Mouse (Mus musculus): ENCODE measurements around the gene Pfdn6. TPM values are rescaled to one million over a fixed set of nuclear protein-coding genes. Genes with fewer than 3 reads are reported as not detected.

Pfdn6 gene
- polyA plus RNA-seq, 1 experiment from 2014 or later, result 171 TPM

GRCm38 (mm10) chr17:33916847-33917655 lies 23.1 kb downstream of the Pfdn6 start:
- WGBS, result 74% methylated on average over 31 of the region's 31 CpGs
- Histone ChIP-seq H3K27me3 (no peaks in the 10 kb centered on the region), H3K9me3 (replicated peaks) (no peaks in the 10 kb centered on the region), H3K9ac (no peak overlapping the region), H3K4me1 (peaks cover 68% of the 10 kb centered on the region), H3K36me3 (peaks cover 39% of the 10 kb centered on the region), H3K4me2 (peak overlapping the region; percentile 62), H3K4me3 (replicated peaks) (peak overlapping the region; percentile 64), H3K27ac (peak overlapping the region; percentile 92; the same call in 1 of the 2 replicates)
- no peak for ATAC-seq (replicated peaks; ENCODE audit: low FRiP score)

GRCm38 (mm10) chr17:33916294-33916693 lies 23.8 kb downstream of the Pfdn6 start:
- H3K27me3 ChIP-seq, result no peaks in the 10 kb centered on the region
- peak; percentile 16 for ATAC-seq (replicated peaks; ENCODE audit: low FRiP score)
- peak overlapping the region; percentile 57 for H3K9ac ChIP-seq
- H3K4me1 ChIP-seq, result peaks cover 71% of the 10 kb centered on the region
- peak overlapping the region; percentile 92 for H3K27ac ChIP-seq
- WGBS, result 1% methylated on average over 20 of the region's 20 CpGs
- peak overlapping the region; percentile 62 for H3K4me2 ChIP-seq
- no peaks in the 10 kb centered on the region for H3K9me3 ChIP-seq (replicated peaks)
- peaks cover 47% of the 10 kb centered on the region for H3K36me3 ChIP-seq
- peak overlapping the region; percentile 64 for H3K4me3 ChIP-seq (replicated peaks)

GRCm38 (mm10) chr17:33915671-33916250 lies 24.4 kb downstream of the Pfdn6 start, which contains the start of the genes Tapbp and Zbtb22:
Tapbp (plus strand) TSS chr17:33915899.
Zbtb22 (plus strand) TSS chr17:33915904.
- ATAC-seq (replicated peaks; ENCODE audit: low FRiP score), result peak; percentile 92
- Histone ChIP-seq H3K27ac (peak within 1 kb of the TSS; percentile 92), H3K4me1 (peaks cover 72% of the 10 kb centered on the region), H3K27me3 (no peaks in the 10 kb centered on the region), H3K4me2 (peak within 1 kb of the TSS; percentile 62), H3K9me3 (replicated peaks) (no peaks in the 10 kb centered on the region), H3K36me3 (peaks cover 52% of the 10 kb centered on the region), H3K9ac (peak within 1 kb of the TSS; percentile 57), H3K4me3 (replicated peaks) (peak within 1 kb of the TSS; percentile 64)
- under 1% methylated on average over 34 of the region's 34 CpGs for WGBS

- no peaks in the 10 kb centered on the region for H3K9me3 ChIP-seq (replicated peaks)
- H3K4me3 ChIP-seq (replicated peaks), result peak overlapping the region; percentile 64; the same call in 1 of the 2 replicates
- no peak overlapping the region for H3K9ac ChIP-seq
- no peaks in the 10 kb centered on the region for H3K27me3 ChIP-seq
- ATAC-seq (replicated peaks; ENCODE audit: low FRiP score), result no peak
- H3K4me2 ChIP-seq, result peak overlapping the region; percentile 62
- peak overlapping the region; percentile 10; the same call in 1 of the 2 replicates for H3K27ac ChIP-seq
- WGBS, result 79% methylated on average over 13 of the region's 13 CpGs
- H3K36me3 ChIP-seq, result peaks cover 54% of the 10 kb centered on the region
- peaks cover 72% of the 10 kb centered on the region for H3K4me1 ChIP-seq
Observed at GRCm38 (mm10) chr17:33914969-33915391, 25.2 kb downstream of the Pfdn6 start.

- Histone ChIP-seq H3K4me2 (no peak overlapping the region), H3K9ac (no peak overlapping the region), H3K9me3 (replicated peaks) (no peaks in the 10 kb centered on the region), H3K27me3 (no peaks in the 10 kb centered on the region), H3K4me3 (replicated peaks) (no peak overlapping the region), H3K36me3 (peaks cover 54% of the 10 kb centered on the region), H3K4me1 (peaks cover 63% of the 10 kb centered on the region), H3K27ac (no peak overlapping the region)
- WGBS, result 93% methylated on average over 8 of the region's 8 CpGs
- ATAC-seq (replicated peaks; ENCODE audit: low FRiP score), result no peak
Observed at GRCm38 (mm10) chr17:33913905-33914304, 26.2 kb downstream of the Pfdn6 start.

- H3K36me3 ChIP-seq, result peaks cover 51% of the 10 kb centered on the region
- ATAC-seq (replicated peaks; ENCODE audit: low FRiP score), result no peak
Observed at GRCm38 (mm10) chr17:33913264-33913663, 26.9 kb downstream of the Pfdn6 start.

GRCm38 (mm10) chr17:33911813-33912414 lies 28.2 kb downstream of the Pfdn6 start:
- Histone ChIP-seq H3K4me2 (peak overlapping the region; percentile 98), H3K27me3 (no peaks in the 10 kb centered on the region), H3K4me3 (replicated peaks) (peak overlapping the region; percentile 14), H3K9ac (peak overlapping the region; percentile 5; the same call in 1 of the 2 replicates), H3K9me3 (replicated peaks) (no peaks in the 10 kb centered on the region), H3K27ac (peak overlapping the region; percentile 51), H3K36me3 (peaks cover 45% of the 10 kb centered on the region), H3K4me1 (peaks cover 55% of the 10 kb centered on the region)
- ATAC-seq (replicated peaks; ENCODE audit: low FRiP score), result no peak
- 49% methylated on average over 28 of the region's 28 CpGs for WGBS

More at GRCm38 (mm10) chr17:33913264-33913663, 26.9 kb downstream of the Pfdn6 start:
- no peak overlapping the region for H3K4me2 ChIP-seq
- peaks cover 60% of the 10 kb centered on the region for H3K4me1 ChIP-seq
- H3K9me3 ChIP-seq (replicated peaks), result no peaks in the 10 kb centered on the region
- H3K27me3 ChIP-seq, result no peaks in the 10 kb centered on the region
- WGBS, result 89% methylated on average over 10 of the region's 10 CpGs
- H3K4me3 ChIP-seq (replicated peaks), result no peak overlapping the region
- H3K9ac ChIP-seq, result no peak overlapping the region
- H3K27ac ChIP-seq, result no peak overlapping the region

GRCm38 (mm10) chr17:33911052-33911812 lies 28.9 kb downstream of the Pfdn6 start:
- Histone ChIP-seq H3K9ac (0 out of 2 replicates have a peak overlapping the region, but pooled peaks have one; percentile 5), H3K4me1 (peaks cover 49% of the 10 kb centered on the region), H3K4me3 (replicated peaks) (peak overlapping the region; percentile 14), H3K4me2 (peak overlapping the region; percentile 98), H3K27ac (peak overlapping the region; percentile 51), H3K27me3 (no peaks in the 10 kb centered on the region), H3K36me3 (peaks cover 45% of the 10 kb centered on the region), H3K9me3 (replicated peaks) (no peaks in the 10 kb centered on the region)
- ATAC-seq (replicated peaks; ENCODE audit: low FRiP score), result no peak
- WGBS, result 62% methylated on average over 31 of the region's 31 CpGs

- WGBS, result 41% methylated on average over 11 of the region's 11 CpGs
- peak overlapping the region; percentile 98 for H3K4me2 ChIP-seq
- H3K4me3 ChIP-seq (replicated peaks), result peak overlapping the region; percentile 66
- ATAC-seq (replicated peaks; ENCODE audit: low FRiP score), result no peak
- H3K36me3 ChIP-seq, result peaks cover 45% of the 10 kb centered on the region
- no peaks in the 10 kb centered on the region for H3K27me3 ChIP-seq
- peaks cover 48% of the 10 kb centered on the region for H3K4me1 ChIP-seq
- no peaks in the 10 kb centered on the region for H3K9me3 ChIP-seq (replicated peaks)
- peak overlapping the region; percentile 77 for H3K9ac ChIP-seq
- H3K27ac ChIP-seq, result peak overlapping the region; percentile 84
Observed at GRCm38 (mm10) chr17:33910346-33911051, 29.6 kb downstream of the Pfdn6 start.

- ATAC-seq (replicated peaks; ENCODE audit: low FRiP score), result 0 out of 2 replicates have a peak, but pooled peaks have one; percentile 6
- peaks cover 40% of the 10 kb centered on the region for H3K36me3 ChIP-seq
- peaks cover 42% of the 10 kb centered on the region for H3K4me1 ChIP-seq
- H3K4me2 ChIP-seq, result peak overlapping the region; percentile 98
- under 1% methylated on average over 14 of the region's 14 CpGs for WGBS
- peak overlapping the region; percentile 66 for H3K4me3 ChIP-seq (replicated peaks)
- no peaks in the 10 kb centered on the region for H3K9me3 ChIP-seq (replicated peaks)
- peak overlapping the region; percentile 77 for H3K9ac ChIP-seq
- H3K27ac ChIP-seq, result peak overlapping the region; percentile 84
- no peaks in the 10 kb centered on the region for H3K27me3 ChIP-seq
Observed at GRCm38 (mm10) chr17:33909869-33910250, 30.3 kb downstream of the Pfdn6 start.

Measured in kidney, embryonic 15.5 days (tissue).